Mouse (Mus musculus) liver, postnatal 0 days (tissue): Measurements from ENCODE around the gene Tcf20. TPM values are rescaled to one million over a fixed set of nuclear protein-coding genes. Genes with fewer than 3 reads are reported as not detected.
A peak's percentile ranks its signal among the peaks of the same experiment; 100 is the strongest.

Experiments used
- ATAC-seq: fragments of 200-750 bp; cut with Nextera tagmentation; 2 replicates; pipeline ENCODE4 v1.8.0; 2017; ENCODE audit warnings: mild to moderate bottlenecking, moderate library complexity
- DNase-seq: peaks from one replicate; pipeline ENCODE4 v3.0.0-alpha.2; 2016
- H3K27ac ChIP-seq: fragments of 300-500 bp; sonication (generic); 2 replicates; pipeline ENCODE4 v1.5.1; 2014; ENCODE audit warnings: antibody characterized with exemption, moderate library complexity, mild to moderate bottlenecking, low read depth
- H3K27me3 ChIP-seq: fragments of 300-500 bp; sonication (generic); 2 replicates; pipeline ENCODE4 v1.6.1; 2014; ENCODE audit warnings: low read length, control low read depth, mixed read lengths; ENCODE audit not compliant: insufficient read depth
- H3K36me3 ChIP-seq: fragments of 300-500 bp; sonication (generic); replicated peaks from 2 replicates; pipeline ENCODE4 v1.6.1; 2014; ENCODE audit warnings: mild to moderate bottlenecking, control low read depth, low read length, moderate library complexity, mixed read lengths; ENCODE audit not compliant: insufficient read depth
- H3K4me1 ChIP-seq: fragments of 300-500 bp; sonication (generic); 2 replicates; pipeline ENCODE4 v1.6.1; 2014; ENCODE audit warnings: antibody characterized with exemption, mild to moderate bottlenecking, control low read depth; ENCODE audit not compliant: insufficient read depth
- H3K4me2 ChIP-seq: fragments of 300-500 bp; sonication (generic); 2 replicates; pipeline ENCODE4 v1.6.1; 2014; ENCODE audit warnings: low read depth, mild to moderate bottlenecking, low read length, moderate library complexity, mixed read lengths
- H3K4me3 ChIP-seq: fragments of 300-500 bp; sonication (generic); 2 replicates; pipeline ENCODE4 v1.5.1; 2014; ENCODE audit warnings: low read depth, low read length
- H3K9ac ChIP-seq: fragments of 300-500 bp; sonication (generic); replicated peaks from 2 replicates; pipeline ENCODE4 v1.6.1; 2014; ENCODE audit warnings: mild to moderate bottlenecking, moderate library complexity
- H3K9me3 ChIP-seq: fragments of 300-500 bp; sonication (generic); 2 replicates; pipeline ENCODE4 v1.6.1; 2016; ENCODE audit warnings: mild to moderate bottlenecking, control low read depth, low read length, mixed read lengths
- CTCF ChIP-seq: sonication (generic); IDR thresholded peaks from 2 replicates; pipeline ENCODE4 v1.5.1; 2016; ENCODE audit warnings: antibody characterized with exemption, low read depth
- EP300 ChIP-seq: IDR thresholded peaks from 2 replicates; pipeline ENCODE4 v1.6.1; 2016; ENCODE audit warnings: antibody characterized with exemption, low read depth, mild to moderate bottlenecking
- WGBS: fragments of 180-500 bp; shearing (Covaris S2); extraction: QIAGEN DNeasy Blood & Tissue Kit; methylation state at CpG from one replicate; pipeline ENCODE4 v1.1.7; 2014; ENCODE audit not compliant: insufficient replicate concordance; 5-methylcytosine and 5-hydroxymethylcytosine counted together
- polyA plus RNA-seq: library from polyadenylated mRNA; unstranded; fragments of >200 nt; fragmentation: Nextera tagmentation; extraction: Ambion mirVana; gene quantifications from 2 replicates; pipeline ENCODE4 v1.2.1, GENCODE M21; 2015

Gene Tcf20
- polyA plus RNA-seq, 1 experiment from 2014 or later = 1.8 TPM

GRCm38 (mm10) chr15:82905431-82906395, 82.0 kb downstream of the Tcf20 start:
- WGBS = 63% methylated on average over 8 of the region's 8 CpGs
- peak; percentile 44; the same call in 1 of the 2 replicates for ATAC-seq

DNA sequence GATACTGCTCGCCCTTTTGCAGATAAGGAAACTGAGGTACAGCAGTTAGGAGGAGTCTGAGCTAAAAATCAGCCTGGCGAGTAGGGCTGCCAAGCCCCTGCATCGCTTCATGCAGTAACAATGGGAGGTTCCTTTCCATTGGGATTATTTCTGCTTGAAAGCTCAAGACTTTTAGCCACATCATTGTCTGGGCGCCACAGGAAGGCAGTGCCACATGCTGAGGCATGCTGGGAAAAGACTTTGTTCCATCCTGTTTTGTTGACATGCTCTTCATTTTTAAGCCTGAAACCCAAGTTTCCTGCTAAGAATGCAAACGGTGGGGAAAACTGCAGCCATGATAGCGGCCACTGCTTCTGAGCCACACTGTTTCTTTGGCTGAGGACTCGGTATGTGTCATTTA, 83.1 kb downstream of the Tcf20 start:
- no peak for DNase-seq
- 54% methylated on average over 7 of the region's 7 CpGs for WGBS
- H3K36me3 ChIP-seq = no peaks in the 10 kb centered on the region
- no peak overlapping the region for H3K4me3 ChIP-seq
- peaks cover 5% of the 10 kb centered on the region; the same call in 1 of the 2 replicates for H3K4me1 ChIP-seq
- no peaks in the 10 kb centered on the region for H3K27me3 ChIP-seq
- H3K27ac ChIP-seq = no peak overlapping the region
- no peak for ATAC-seq
- TF ChIP-seq EP300 = no peak
- TF ChIP-seq CTCF = no peak
- no peak overlapping the region for H3K9ac ChIP-seq
- no peaks in the 10 kb centered on the region for H3K9me3 ChIP-seq
- H3K4me2 ChIP-seq = no peak overlapping the region

More at GRCm38 (mm10) chr15:82905431-82906395, 82.0 kb downstream of the Tcf20 start:
- Histone ChIP-seq H3K27me3 (0 out of 2 replicates have a peak, but pooled peaks cover under 1% of the 10 kb centered on the region), H3K4me1 (no peaks in the 10 kb centered on the region), H3K4me2 (no peak overlapping the region), H3K4me3 (no peak overlapping the region), H3K27ac (no peak overlapping the region), H3K36me3 (no peaks in the 10 kb centered on the region), H3K9me3 (no peaks in the 10 kb centered on the region), H3K9ac (no peak overlapping the region)
- TF ChIP-seq CTCF (peak; percentile 44), EP300 (no peak)
- DNase-seq = peak; percentile 39

DNA sequence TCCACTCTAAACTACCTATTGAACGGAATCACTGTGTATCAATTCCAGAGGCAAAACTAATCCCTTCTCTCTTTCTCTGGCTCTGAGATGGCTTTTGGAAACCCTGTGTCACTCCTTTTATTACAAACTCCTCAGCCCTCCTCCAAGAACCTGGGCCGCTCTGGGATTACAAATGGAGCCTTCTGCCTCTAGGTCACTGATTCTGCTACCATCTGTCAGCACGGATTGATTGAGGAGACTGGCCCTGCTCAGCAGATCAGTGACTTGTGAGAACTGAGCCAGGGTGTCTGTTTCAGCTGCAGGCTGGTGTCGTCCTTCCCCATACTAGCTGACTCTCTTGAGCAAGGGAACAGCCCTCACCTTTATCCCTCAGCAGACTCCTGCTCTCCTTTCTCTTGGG, 85.2 kb downstream of the Tcf20 start:
- Histone ChIP-seq H3K9ac (no peak overlapping the region), H3K4me1 (peaks cover 11% of the 10 kb centered on the region; the same call in 1 of the 2 replicates), H3K9me3 (no peaks in the 10 kb centered on the region), H3K4me2 (no peak overlapping the region), H3K27me3 (no peaks in the 10 kb centered on the region), H3K27ac (no peak overlapping the region), H3K36me3 (no peaks in the 10 kb centered on the region), H3K4me3 (no peak overlapping the region)
- ATAC-seq (no peak), DNase-seq (peak; percentile 10)
- WGBS = 70% methylated on average over 4 of the region's 4 CpGs
- TF ChIP-seq CTCF (no peak), EP300 (no peak)

DNA sequence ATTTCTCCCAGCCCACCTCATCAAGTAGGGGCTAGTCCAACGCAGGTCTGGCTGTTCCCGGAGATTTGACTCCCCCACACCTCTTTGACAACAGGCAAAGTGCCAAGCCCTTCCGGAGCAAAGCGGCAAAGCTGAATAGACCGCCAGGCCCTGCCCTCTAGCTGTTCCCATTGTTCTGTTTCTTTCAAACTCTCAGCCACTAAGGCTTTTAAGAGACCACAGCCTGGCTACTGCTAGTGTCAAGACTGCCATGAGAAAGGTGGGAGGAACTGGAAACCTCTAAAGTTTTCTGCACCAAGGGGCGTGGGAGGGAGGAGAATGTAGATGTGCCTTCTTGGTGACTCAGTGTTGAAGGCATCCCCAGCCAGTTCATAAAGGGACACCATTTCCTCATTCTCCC, 86.4 kb downstream of the Tcf20 start:
- peak; percentile 11 for DNase-seq
- Histone ChIP-seq H3K9me3 (no peaks in the 10 kb centered on the region), H3K4me3 (no peak overlapping the region), H3K4me1 (peaks cover 16% of the 10 kb centered on the region), H3K4me2 (no peak overlapping the region), H3K9ac (no peak overlapping the region), H3K27ac (no peak overlapping the region), H3K27me3 (no peaks in the 10 kb centered on the region), H3K36me3 (no peaks in the 10 kb centered on the region)
- WGBS = 52% methylated on average over 6 of the region's 6 CpGs
- ATAC-seq = no peak
- TF ChIP-seq CTCF = no peak
- TF ChIP-seq EP300 = no peak

- Histone ChIP-seq H3K4me1 (peaks cover 21% of the 10 kb centered on the region), H3K9ac (peak overlapping the region; percentile 76; the same call in 1 of the 2 replicates), H3K27me3 (no peaks in the 10 kb centered on the region), H3K4me3 (no peak overlapping the region; the same call in 1 of the 2 replicates), H3K27ac (no peak overlapping the region), H3K9me3 (no peaks in the 10 kb centered on the region), H3K36me3 (no peaks in the 10 kb centered on the region), H3K4me2 (peak overlapping the region; percentile 95)
- DNase-seq = no peak
- no peak for TF ChIP-seq CTCF
- no peak for TF ChIP-seq EP300
- ATAC-seq = no peak
- WGBS = 33% methylated on average over 3 of the region's 3 CpGs
Observed at GRCm38 (mm10) chr15:82900331-82900730, 87.3 kb downstream of the Tcf20 start.

GRCm38 (mm10) chr15:82899676-82900301, 87.9 kb downstream of the Tcf20 start:
- peak overlapping the region; percentile 97 for H3K27ac ChIP-seq
- WGBS = 3% methylated on average over 23 of the region's 56 CpGs
- H3K4me2 ChIP-seq = peak overlapping the region; percentile 95
- H3K9me3 ChIP-seq = no peaks in the 10 kb centered on the region
- DNase-seq = peak; percentile 88
- H3K4me3 ChIP-seq = peak overlapping the region; percentile 70
- H3K27me3 ChIP-seq = no peaks in the 10 kb centered on the region
- peaks cover 25% of the 10 kb centered on the region for H3K4me1 ChIP-seq
- H3K36me3 ChIP-seq = no peaks in the 10 kb centered on the region
- peak overlapping the region; percentile 76 for H3K9ac ChIP-seq
- no peak for TF ChIP-seq CTCF
- TF ChIP-seq EP300 = no peak
- peak; percentile 91 for ATAC-seq
